Mouse (Mus musculus) kidney, postnatal 0 days (tissue): ENCODE results near the gene Dagla. TPM values are rescaled to one million over a fixed set of nuclear protein-coding genes. Genes with fewer than 3 reads are reported as not detected.
A peak's percentile ranks its signal among the peaks of the same experiment; 100 is the strongest.

ENCODE experiments used
- ATAC-seq: fragments of 200-750 bp; cut with Nextera tagmentation; replicated peaks from 2 replicates; pipeline ENCODE4 v1.8.0; 2017; ENCODE audit warnings: low read depth, moderate number of reproducible peaks, moderate TSS enrichment, moderate library complexity; ENCODE audit not compliant: low FRiP score
- DNase-seq: peaks from one replicate; pipeline ENCODE4 v3.0.0-alpha.2; 2016; ENCODE audit warnings: low spot score
- H3K27ac ChIP-seq: fragments of 300-500 bp; sonication (generic); 2 replicates; pipeline ENCODE4 v1.5.1; 2014; ENCODE audit warnings: mild to moderate bottlenecking
- H3K27me3 ChIP-seq: fragments of 300-500 bp; sonication (generic); 2 replicates; pipeline ENCODE4 v1.6.1; 2014; ENCODE audit warnings: low read length, mixed read lengths; ENCODE audit not compliant: insufficient read depth
- H3K36me3 ChIP-seq: fragments of 300-500 bp; sonication (generic); 2 replicates; pipeline ENCODE4 v1.6.1; 2014; ENCODE audit warnings: low read length, mixed read lengths; ENCODE audit not compliant: insufficient read depth
- H3K4me1 ChIP-seq: fragments of 300-500 bp; sonication (generic); replicated peaks from 2 replicates; pipeline ENCODE4 v1.6.1; 2014; ENCODE audit warnings: antibody characterized with exemption, low read length, mixed read lengths; ENCODE audit not compliant: insufficient read depth
- H3K4me2 ChIP-seq: fragments of 300-500 bp; sonication (generic); 2 replicates; pipeline ENCODE4 v1.6.1; 2014; ENCODE audit warnings: mild to moderate bottlenecking, low read length, moderate library complexity, mixed read lengths
- H3K4me3 ChIP-seq: fragments of 300-500 bp; sonication (generic); replicated peaks from 2 replicates; pipeline ENCODE4 v1.5.1; 2014; ENCODE audit warnings: low read depth, low read length
- H3K9ac ChIP-seq: fragments of 300-500 bp; sonication (generic); 2 replicates; pipeline ENCODE4 v1.6.1; 2014; ENCODE audit warnings: low read depth, low read length
- H3K9me3 ChIP-seq: fragments of 300-500 bp; sonication (generic); replicated peaks from 2 replicates; pipeline ENCODE4 v1.6.1; 2016; ENCODE audit warnings: low read length, inconsistent platforms, mixed read lengths
- CTCF ChIP-seq: IDR thresholded peaks from 2 replicates; pipeline ENCODE4 v1.5.1; 2016; ENCODE audit warnings: antibody characterized with exemption, low read depth, mild to moderate bottlenecking, moderate library complexity
- WGBS: fragments of 180-500 bp; shearing (Covaris S2); extraction: QIAGEN DNeasy Blood & Tissue Kit; methylation state at CpG from one replicate; pipeline ENCODE4 v1.1.7; 2014; 5-methylcytosine and 5-hydroxymethylcytosine counted together
- polyA plus RNA-seq: library from polyadenylated mRNA; unstranded; fragments of >200 nt; fragmentation: Nextera tagmentation; extraction: Ambion mirVana; gene quantifications from 2 replicates; pipeline ENCODE4 v1.2.1, GENCODE M21; 2015

Dagla gene
- polyA plus RNA-seq, 1 experiment from 2014 or later = 2.2 TPM

GRCm38 (mm10) chr19:10210885-10211284, 93.8 kb downstream of the Dagla start:
- DNase-seq = no peak
- Histone ChIP-seq H3K4me1 (no peaks in the 10 kb centered on the region), H3K36me3 (peaks cover 23% of the 10 kb centered on the region), H3K4me3 (no peak overlapping the region), H3K9ac (no peak overlapping the region), H3K27me3 (no peaks in the 10 kb centered on the region), H3K9me3 (no peaks in the 10 kb centered on the region), H3K27ac (no peak overlapping the region), H3K4me2 (no peak overlapping the region)
- WGBS = 90% methylated on average over 4 of the region's 4 CpGs
- ATAC-seq = no peak
- no peak for TF ChIP-seq CTCF

GRCm38 (mm10) chr19:10208851-10209250, 95.8 kb downstream of the Dagla start:
- Histone ChIP-seq H3K27me3 (no peaks in the 10 kb centered on the region), H3K9ac (no peak overlapping the region), H3K36me3 (peaks cover 23% of the 10 kb centered on the region), H3K4me2 (no peak overlapping the region), H3K9me3 (no peaks in the 10 kb centered on the region), H3K4me3 (no peak overlapping the region), H3K27ac (no peak overlapping the region), H3K4me1 (peaks cover 4% of the 10 kb centered on the region; the same call in 1 of the 2 replicates)
- DNase-seq (no peak), ATAC-seq (no peak)
- TF ChIP-seq CTCF = no peak
- WGBS = 82% methylated on average over 3 of the region's 3 CpGs

GRCm38 (mm10) chr19:10205051-10205450, 99.6 kb downstream of the Dagla start:
- Histone ChIP-seq H3K4me1 (peaks cover 12% of the 10 kb centered on the region; the same call in 1 of the 2 replicates), H3K9ac (no peak overlapping the region), H3K4me3 (no peak overlapping the region), H3K36me3 (peaks cover 23% of the 10 kb centered on the region), H3K27me3 (no peaks in the 10 kb centered on the region), H3K27ac (peak overlapping the region; percentile 76; the same call in 1 of the 2 replicates), H3K4me2 (peak overlapping the region; percentile 66), H3K9me3 (no peaks in the 10 kb centered on the region)
- no peak for ATAC-seq
- no peak for DNase-seq
- 60% methylated on average over 6 of the region's 6 CpGs for WGBS
- TF ChIP-seq CTCF = no peak

GRCm38 (mm10) chr19:10204616-10205001, 100.1 kb downstream of the Dagla start:
- Histone ChIP-seq H3K27ac (peak overlapping the region; percentile 76), H3K36me3 (peaks cover 27% of the 10 kb centered on the region), H3K9ac (peak overlapping the region; percentile 74), H3K4me1 (peaks cover 12% of the 10 kb centered on the region; the same call in 1 of the 2 replicates), H3K27me3 (no peaks in the 10 kb centered on the region), H3K4me3 (peak overlapping the region; percentile 74), H3K9me3 (no peaks in the 10 kb centered on the region), H3K4me2 (peak overlapping the region; percentile 66)
- TF ChIP-seq CTCF = peak; percentile 55
- DNase-seq = peak; percentile 82
- no peak for ATAC-seq
- WGBS = under 1% methylated on average over 5 of the region's 5 CpGs

- Histone ChIP-seq H3K4me2 (peak within 1 kb of the TSS; percentile 66), H3K9ac (peak within 1 kb of the TSS; percentile 74), H3K4me3 (peak within 1 kb of the TSS; percentile 74), H3K9me3 (no peaks in the 10 kb centered on the region), H3K27me3 (no peaks in the 10 kb centered on the region), H3K27ac (peak within 1 kb of the TSS; percentile 76), H3K4me1 (peaks cover 12% of the 10 kb centered on the region; the same call in 1 of the 2 replicates), H3K36me3 (peaks cover 32% of the 10 kb centered on the region)
- ATAC-seq = peak; percentile 91
- peak; percentile 94 for DNase-seq
- no peak for TF ChIP-seq CTCF
- WGBS = under 1% methylated on average over 40 of the region's 40 CpGs
These were observed 100.6 kb downstream of the Dagla start, which contains the start of the genes Tmem258 and Fen1 for GRCm38 (mm10) chr19:10203848-10204615. Gene Tmem258, plus strand, starts transcription at chr19:10204014. Gene Fen1, minus strand, starts transcription at chr19:10204169.

- Histone ChIP-seq H3K4me2 (peak overlapping the region; percentile 66), H3K27me3 (no peaks in the 10 kb centered on the region), H3K4me3 (peak overlapping the region; percentile 74), H3K27ac (peak overlapping the region; percentile 76), H3K4me1 (peaks cover 12% of the 10 kb centered on the region; the same call in 1 of the 2 replicates), H3K9me3 (no peaks in the 10 kb centered on the region), H3K9ac (peak overlapping the region; percentile 74), H3K36me3 (peaks cover 27% of the 10 kb centered on the region)
- 2% methylated on average over 23 of the region's 23 CpGs for WGBS
- ATAC-seq = 0 out of 2 replicates have a peak, but pooled peaks have one; percentile 41
- DNase-seq = no peak
- no peak for TF ChIP-seq CTCF
These were observed 101.4 kb downstream of the Dagla start for GRCm38 (mm10) chr19:10203146-10203847.
